Mouse (Mus musculus) lung, embryonic 14.5 days (tissue): ENCODE results near the gene Syne4. TPM values are rescaled to one million over a fixed set of nuclear protein-coding genes. Genes with fewer than 3 reads are reported as not detected.

Source experiments
- ATAC-seq: fragments of 200-750 bp; cut with Nextera tagmentation; 2 replicates; pipeline ENCODE4 v1.8.0; 2017; ENCODE audit warnings: mild to moderate bottlenecking, moderate TSS enrichment, moderate library complexity; ENCODE audit not compliant: insufficient read depth
- DNase-seq: peaks from one replicate; pipeline ENCODE4 v3.0.0-alpha.2; 2015
- H3K27ac ChIP-seq: fragments of 300-500 bp; sonication (generic); 2 replicates; pipeline ENCODE4 v1.5.1; 2014; ENCODE audit warnings: low read depth, mild to moderate bottlenecking, moderate library complexity
- H3K27me3 ChIP-seq: fragments of 300-500 bp; sonication (generic); 2 replicates; pipeline ENCODE4 v1.6.1; 2014; ENCODE audit warnings: low read length, control low read depth; ENCODE audit not compliant: insufficient read depth
- H3K36me3 ChIP-seq: fragments of 300-500 bp; sonication (generic); 2 replicates; pipeline ENCODE4 v1.6.1; 2014; ENCODE audit warnings: control low read depth; ENCODE audit not compliant: insufficient read depth
- H3K4me1 ChIP-seq: fragments of 300-500 bp; sonication (generic); 2 replicates; pipeline ENCODE4 v1.6.1; 2014; ENCODE audit warnings: antibody characterized with exemption, control low read depth; ENCODE audit not compliant: insufficient read depth
- H3K4me2 ChIP-seq: fragments of 300-500 bp; sonication (generic); 2 replicates; pipeline ENCODE4 v1.6.1; 2014; ENCODE audit warnings: mild to moderate bottlenecking
- H3K4me3 ChIP-seq: fragments of 300-500 bp; sonication (generic); 2 replicates; pipeline ENCODE4 v1.5.1; 2014; ENCODE audit warnings: low read depth, low read length
- H3K9ac ChIP-seq: fragments of 300-500 bp; sonication (generic); 2 replicates; pipeline ENCODE4 v1.6.1; 2014
- H3K9me3 ChIP-seq: fragments of 300-500 bp; sonication (generic); 2 replicates; pipeline ENCODE4 v1.6.1; 2016; ENCODE audit warnings: low read depth, low read length, control low read depth
- CTCF ChIP-seq: IDR thresholded peaks from 2 replicates; pipeline ENCODE4 v1.5.1; 2016; ENCODE audit warnings: antibody characterized with exemption, low read depth
- WGBS: fragments of 180-500 bp; shearing (Covaris S2); extraction: QIAGEN DNeasy Blood & Tissue Kit; methylation state at CpG from one replicate; pipeline ENCODE4 v1.1.7; 2014; 5-methylcytosine and 5-hydroxymethylcytosine counted together
- polyA plus RNA-seq: library from polyadenylated mRNA; unstranded; fragments of >200 nt; fragmentation: Nextera tagmentation; extraction: Ambion mirVana; gene quantifications from 2 replicates; pipeline ENCODE4 v1.2.1, GENCODE M21; 2014

The Syne4 gene
- polyA plus RNA-seq, 1 experiment from 2014 or later: 23.2 TPM

DNA sequence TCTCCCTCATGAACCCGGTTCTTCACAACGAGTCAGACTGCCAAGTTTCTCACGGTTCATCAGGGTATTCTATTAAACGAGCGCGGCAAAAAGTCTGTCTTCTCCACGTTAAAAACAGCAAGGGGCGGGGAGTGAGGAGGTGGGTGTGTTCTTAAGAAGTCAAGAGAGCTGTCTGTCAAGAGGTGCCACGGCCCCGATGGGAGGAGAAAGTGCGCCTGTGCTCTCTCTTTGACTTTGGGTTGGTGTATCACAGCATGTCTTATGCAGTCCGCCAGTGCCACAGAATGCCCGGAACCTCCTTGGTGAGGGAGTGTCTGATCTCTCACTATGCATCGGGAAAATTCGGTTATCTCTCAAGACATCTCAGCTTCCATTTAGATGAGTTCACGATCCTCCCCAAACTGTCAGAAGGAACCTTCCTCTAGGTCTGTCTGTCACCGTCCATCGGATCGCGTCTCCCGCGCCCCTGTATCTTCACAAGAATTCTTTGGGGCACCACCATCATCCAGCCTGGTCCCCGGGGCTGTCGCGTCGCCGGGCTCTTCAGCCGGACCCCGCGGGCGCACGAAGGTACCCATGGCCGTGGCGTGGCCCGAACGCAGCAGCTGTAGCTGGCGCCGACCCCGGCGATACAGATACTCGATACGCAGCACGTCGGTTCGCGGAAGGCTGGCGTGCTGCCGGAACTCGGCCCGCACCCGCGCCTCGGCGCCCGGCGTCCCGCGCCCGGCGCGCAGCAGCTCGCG lies 7.1 kb downstream of the Syne4 start, which contains the start of gene E130208F15Rik:
Gene E130208F15Rik, plus strand, starts transcription at position 202 of the 746 bp plus-strand sequence.
- no peaks in the 10 kb centered on the region for H3K36me3 ChIP-seq
- ATAC-seq: peak; percentile 70
- H3K4me3 ChIP-seq: peak within 1 kb of the TSS; percentile 68
- 0 out of 2 replicates have a peak, but pooled peaks cover 3% of the 10 kb centered on the region for H3K9me3 ChIP-seq
- DNase-seq: peak; percentile 84
- peak within 1 kb of the TSS; percentile 89 for H3K27ac ChIP-seq
- H3K4me2 ChIP-seq: peak within 1 kb of the TSS; percentile 80
- no peaks in the 10 kb centered on the region for H3K27me3 ChIP-seq
- WGBS: under 1% methylated on average over 63 of the region's 63 CpGs
- TF ChIP-seq CTCF: no peak
- H3K9ac ChIP-seq: peak within 1 kb of the TSS; percentile 86
- peaks cover 6% of the 10 kb centered on the region; the same call in 1 of the 2 replicates for H3K4me1 ChIP-seq

DNA sequence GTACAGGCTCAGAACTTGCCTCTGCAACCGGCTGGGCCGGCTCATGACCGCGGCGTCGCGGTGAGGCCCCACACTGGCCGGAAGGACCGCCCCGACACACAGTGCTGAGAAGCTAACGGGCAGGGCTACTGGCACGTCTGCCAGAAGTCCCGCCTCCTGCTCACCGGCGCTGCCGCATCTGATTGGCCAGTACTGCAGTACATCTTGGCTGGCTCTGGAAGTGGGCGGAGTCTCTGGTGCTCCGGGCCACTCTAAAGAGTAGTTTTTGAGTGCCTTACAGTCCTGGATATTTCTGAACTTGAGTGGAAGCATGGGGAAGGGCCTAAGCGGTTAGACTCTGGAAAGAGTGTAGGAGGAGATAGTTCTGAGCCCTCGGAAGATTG lies 7.7 kb downstream of the Syne4 start:
- peaks cover 9% of the 10 kb centered on the region; the same call in 1 of the 2 replicates for H3K4me1 ChIP-seq
- DNase-seq (peak; percentile 99), ATAC-seq (peak; percentile 98)
- peak overlapping the region; percentile 68 for H3K4me3 ChIP-seq
- peak overlapping the region; percentile 89 for H3K27ac ChIP-seq
- H3K36me3 ChIP-seq: no peaks in the 10 kb centered on the region
- under 1% methylated on average over 20 of the region's 20 CpGs for WGBS
- 0 out of 2 replicates have a peak, but pooled peaks cover 3% of the 10 kb centered on the region for H3K9me3 ChIP-seq
- no peaks in the 10 kb centered on the region for H3K27me3 ChIP-seq
- H3K9ac ChIP-seq: peak overlapping the region; percentile 86
- peak overlapping the region; percentile 80 for H3K4me2 ChIP-seq
- TF ChIP-seq CTCF: no peak

DNA sequence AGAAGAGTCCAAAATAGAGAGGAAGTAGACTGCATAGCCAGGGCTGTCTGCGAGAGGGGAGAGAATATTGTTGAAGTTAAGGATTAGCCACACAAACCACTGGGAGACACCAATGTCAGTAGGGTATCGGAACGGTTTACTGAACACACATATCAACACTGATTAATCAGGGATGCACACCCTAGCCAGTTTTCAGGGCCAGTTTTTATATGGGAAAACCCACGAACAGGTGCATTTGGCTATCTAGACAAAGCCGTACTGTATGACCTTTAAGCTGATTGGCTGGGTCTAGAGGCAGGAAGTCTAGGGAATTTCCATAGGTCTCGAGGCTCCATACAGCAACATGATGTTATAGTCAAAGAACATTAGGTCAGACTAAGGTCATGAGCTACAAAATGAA lies 8.3 kb downstream of the Syne4 start:
- no peak for TF ChIP-seq CTCF
- peak overlapping the region; percentile 49 for H3K9ac ChIP-seq
- peaks cover 13% of the 10 kb centered on the region; the same call in 1 of the 2 replicates for H3K4me1 ChIP-seq
- H3K36me3 ChIP-seq: no peaks in the 10 kb centered on the region
- no peak for ATAC-seq
- H3K27me3 ChIP-seq: no peaks in the 10 kb centered on the region
- peak overlapping the region; percentile 68 for H3K4me3 ChIP-seq
- peak overlapping the region; percentile 89 for H3K27ac ChIP-seq
- H3K4me2 ChIP-seq: peak overlapping the region; percentile 80
- H3K9me3 ChIP-seq: 0 out of 2 replicates have a peak, but pooled peaks cover 3% of the 10 kb centered on the region
- WGBS: 24% methylated on average over 6 of the region's 6 CpGs
- DNase-seq: no peak

DNA sequence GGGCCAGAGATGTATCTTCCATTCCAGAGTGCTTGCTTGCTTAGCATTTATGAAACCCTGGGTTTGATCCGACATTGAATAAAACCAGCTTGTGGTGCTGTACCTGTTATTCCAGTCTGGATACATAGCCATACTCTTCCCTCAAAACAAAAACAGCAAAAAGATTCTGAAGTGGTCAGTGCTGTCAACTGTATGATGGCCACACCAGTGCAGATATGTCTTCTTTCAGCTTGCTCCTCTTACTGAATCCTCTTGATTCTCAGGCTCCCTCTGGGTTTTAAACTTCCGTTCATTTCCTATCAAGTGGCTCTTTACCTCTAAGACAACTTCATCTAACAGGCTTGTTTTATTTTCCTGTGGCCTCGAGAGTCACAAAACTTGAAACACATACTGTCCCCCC lies 9.2 kb downstream of the Syne4 start, which contains the start of gene Sdhaf1:
Gene Sdhaf1, minus strand, starts transcription at position 101 of the 400 bp plus-strand sequence.
- no peaks in the 10 kb centered on the region for H3K36me3 ChIP-seq
- H3K4me2 ChIP-seq: peak within 1 kb of the TSS; percentile 80
- H3K9ac ChIP-seq: peak within 1 kb of the TSS; percentile 49
- ATAC-seq (no peak), DNase-seq (no peak)
- H3K9me3 ChIP-seq: 0 out of 2 replicates have a peak, but pooled peaks cover 3% of the 10 kb centered on the region
- H3K4me3 ChIP-seq: peak within 1 kb of the TSS; percentile 68
- no peaks in the 10 kb centered on the region for H3K27me3 ChIP-seq
- 68% methylated on average over 3 of the region's 3 CpGs for WGBS
- H3K4me1 ChIP-seq: peaks cover 20% of the 10 kb centered on the region; the same call in 1 of the 2 replicates
- peak within 1 kb of the TSS; percentile 89 for H3K27ac ChIP-seq
- TF ChIP-seq CTCF: no peak

DNA sequence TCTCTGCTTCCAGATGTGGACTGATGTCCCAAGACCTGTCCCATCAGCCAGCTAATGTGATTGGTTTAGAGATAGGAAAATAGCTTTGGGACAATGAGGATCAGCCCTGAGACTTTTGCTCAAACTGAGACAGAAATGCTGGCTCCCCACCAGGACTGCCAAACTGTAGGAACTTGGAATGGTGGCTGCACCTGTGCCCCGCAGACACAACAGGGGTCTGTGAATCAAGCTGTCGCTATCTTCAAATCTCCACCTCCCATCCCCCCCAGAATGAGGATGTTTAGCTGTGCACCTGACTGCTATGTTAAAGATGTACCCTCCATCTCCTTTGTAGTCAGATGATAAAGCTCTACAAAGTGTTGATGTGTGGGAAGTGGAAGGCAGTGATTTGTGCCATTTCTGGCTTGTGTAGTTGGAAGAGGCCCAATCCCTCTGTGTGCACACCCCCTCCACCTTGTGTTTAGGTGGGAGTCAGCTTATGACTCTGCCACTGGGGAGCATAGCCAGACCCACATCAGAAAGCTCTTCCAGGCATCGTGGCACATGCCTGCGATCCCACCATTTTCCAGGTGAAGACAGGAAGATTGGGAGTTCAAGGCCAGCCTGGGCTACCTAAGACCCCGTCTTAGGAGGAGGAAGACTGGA lies 9.8 kb downstream of the Syne4 start:
- DNase-seq: no peak
- Histone ChIP-seq H3K36me3 (no peaks in the 10 kb centered on the region), H3K9me3 (0 out of 2 replicates have a peak, but pooled peaks cover 3% of the 10 kb centered on the region), H3K27me3 (no peaks in the 10 kb centered on the region), H3K9ac (no peak overlapping the region), H3K4me3 (no peak overlapping the region), H3K4me1 (peaks cover 20% of the 10 kb centered on the region; the same call in 1 of the 2 replicates), H3K27ac (no peak overlapping the region), H3K4me2 (no peak overlapping the region)
- ATAC-seq: no peak
- no peak for TF ChIP-seq CTCF
- WGBS: 83% methylated on average over 5 of the region's 5 CpGs

DNA sequence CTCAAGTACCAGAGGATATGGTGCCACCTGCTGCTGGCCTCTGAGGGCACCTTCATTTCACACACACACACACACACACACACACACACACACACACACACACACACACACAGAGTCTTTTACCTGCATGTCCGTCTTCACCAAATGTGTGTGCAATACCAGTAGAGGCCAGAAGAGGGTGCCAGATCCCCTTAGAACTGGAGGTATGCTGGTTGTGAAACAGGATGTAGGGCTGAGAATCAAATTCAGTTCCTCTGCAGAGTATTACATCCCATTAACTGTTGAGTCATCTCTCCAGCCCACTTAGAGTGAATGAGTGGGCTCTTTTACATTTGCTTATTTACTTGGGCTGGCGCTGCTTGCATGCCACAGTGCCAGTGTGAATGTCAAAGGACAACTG lies 10.8 kb downstream of the Syne4 start:
- DNase-seq (peak; percentile 59), ATAC-seq (no peak)
- no peak overlapping the region for H3K9ac ChIP-seq
- 0 out of 2 replicates have a peak, but pooled peaks cover 3% of the 10 kb centered on the region for H3K9me3 ChIP-seq
- peak; percentile 74 for TF ChIP-seq CTCF
- no peak overlapping the region for H3K4me3 ChIP-seq
- H3K4me1 ChIP-seq: peaks cover 20% of the 10 kb centered on the region; the same call in 1 of the 2 replicates
- H3K27ac ChIP-seq: no peak overlapping the region
- H3K36me3 ChIP-seq: no peaks in the 10 kb centered on the region
- H3K4me2 ChIP-seq: no peak overlapping the region
- H3K27me3 ChIP-seq: no peaks in the 10 kb centered on the region
- 50% methylated on average over 2 of the region's 2 CpGs for WGBS

DNA sequence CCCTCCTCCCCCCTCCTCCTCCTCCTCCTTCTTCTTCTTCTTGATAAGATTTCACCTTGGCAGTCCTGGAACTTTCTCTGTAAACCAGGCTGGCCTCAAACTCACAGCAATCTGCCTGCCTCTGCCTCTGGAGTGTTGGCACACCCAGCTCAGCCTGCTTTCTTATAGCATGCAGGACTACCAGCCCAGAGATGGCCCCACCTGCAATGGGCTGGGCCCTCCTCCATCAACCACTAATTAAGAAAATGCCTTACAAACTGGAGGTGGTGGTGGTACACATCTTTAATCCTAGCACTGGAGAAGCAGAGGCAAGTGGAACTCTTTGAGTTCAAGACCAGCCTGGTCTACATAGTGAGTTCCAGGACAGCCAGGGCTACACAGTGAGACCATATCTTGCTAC lies 11.8 kb downstream of the Syne4 start:
- H3K27ac ChIP-seq: no peak overlapping the region
- 0 out of 2 replicates have a peak, but pooled peaks cover 3% of the 10 kb centered on the region for H3K9me3 ChIP-seq
- no peaks in the 10 kb centered on the region for H3K36me3 ChIP-seq
- no peak for TF ChIP-seq CTCF
- H3K4me3 ChIP-seq: no peak overlapping the region
- ATAC-seq: no peak
- no peak overlapping the region for H3K4me2 ChIP-seq
- H3K4me1 ChIP-seq: peaks cover 20% of the 10 kb centered on the region; the same call in 1 of the 2 replicates
- no peak overlapping the region for H3K9ac ChIP-seq
- no peaks in the 10 kb centered on the region for H3K27me3 ChIP-seq
- DNase-seq: no peak
